15 mouse cellular contexts compared by ENCODE assay signal in genomic region chr12:70776683-70777082, GRCm38 (mm10). TPM values are rescaled to one million over a fixed set of nuclear protein-coding genes. Genes with fewer than 3 reads are reported as not detected.
A peak's percentile ranks its signal among the peaks of the same experiment; 100 is the strongest.
DNase-seq lines count a peak whose midpoint lies in the region; ATAC-seq lines count a peak whose summit lies in the region.
"Had no signal": no experiment of that assay in that cellular context is flagged by ENCODE, and none has a peak within 500 bp of the region (broad histone marks: within the 10 kb centered on the region; RNA-seq: fewer than 3 reads in every experiment).

No protein-coding gene starts in this region.

- intact Hi-C loops in heart, postnatal 36 days (cut with DNase I) = no loop called here
- intact Hi-C loops in left cerebral cortex, postnatal 36 days (cut with DNase I) = loop anchor here (2.0 kb wide), 1 partner anchor 48 kb away; the partner anchor contains the start of gene Frmd6

- H3K4me2 ChIP-seq in embryonic facial prominence, embryonic 12.5 days (replicated peaks) = no peak overlapping the region
- H3K4me2 ChIP-seq in heart, embryonic 15.5 days = no peak overlapping the region
- H3K4me2 ChIP-seq: embryonic facial prominence, embryonic 15.5 days; liver, embryonic 11.5 days; midbrain, embryonic 15.5 days; neural tube, embryonic 13.5 days had no signal

- no peaks in the 10 kb centered on the region for H3K27me3 ChIP-seq in embryonic facial prominence, embryonic 12.5 days
- no peaks in the 10 kb centered on the region for H3K27me3 ChIP-seq in embryonic facial prominence, embryonic 10.5 days (replicated peaks; ENCODE audit: low read depth, poor library complexity, severe bottlenecking)
- H3K27me3 ChIP-seq in heart, embryonic 15.5 days = no peaks in the 10 kb centered on the region
- H3K27me3 ChIP-seq: embryonic facial prominence, embryonic 15.5 days; midbrain, embryonic 15.5 days; neural tube, embryonic 13.5 days had no signal

- H3K4me1 ChIP-seq in embryonic facial prominence, embryonic 12.5 days = peaks cover 8% of the 10 kb centered on the region
- H3K4me1 ChIP-seq in embryonic facial prominence, embryonic 10.5 days = peaks cover 15% of the 10 kb centered on the region
- H3K4me1 ChIP-seq in heart, embryonic 15.5 days (replicated peaks) = peaks cover 29% of the 10 kb centered on the region
- H3K4me1 ChIP-seq: embryonic facial prominence, embryonic 15.5 days; neural tube, embryonic 13.5 days had no signal

- H3K36me3 ChIP-seq in embryonic facial prominence, embryonic 12.5 days = no peaks in the 10 kb centered on the region
- H3K36me3 ChIP-seq in embryonic facial prominence, embryonic 10.5 days (replicated peaks) = no peaks in the 10 kb centered on the region
- H3K36me3 ChIP-seq in heart, embryonic 15.5 days = no peaks in the 10 kb centered on the region
- H3K36me3 ChIP-seq: embryonic facial prominence, embryonic 15.5 days; midbrain, embryonic 15.5 days; neural tube, embryonic 13.5 days had no signal

- WGBS in embryonic facial prominence, embryonic 12.5 days = 69% methylated on average over 12 of the region's 12 CpGs
- WGBS in embryonic facial prominence, embryonic 10.5 days = 83% methylated on average over 12 of the region's 12 CpGs
- WGBS in heart, embryonic 15.5 days = 54% methylated on average over 12 of the region's 12 CpGs

- no peak for ATAC-seq in embryonic facial prominence, embryonic 12.5 days (ENCODE audit: insufficient number of reproducible peaks, insufficient read depth, low FRiP score, low TSS enrichment)
- ATAC-seq in heart, embryonic 15.5 days (replicated peaks; ENCODE audit: insufficient number of reproducible peaks, insufficient read depth, low FRiP score, low read depth) = no peak
- ATAC-seq: midbrain, embryonic 15.5 days had no signal

- H3K27ac ChIP-seq in embryonic facial prominence, embryonic 12.5 days = peak overlapping the region; percentile 12; the same call in 1 of the 2 replicates
- no peak overlapping the region for H3K27ac ChIP-seq in embryonic facial prominence, embryonic 10.5 days (replicated peaks)
- 0 out of 2 replicates have a peak overlapping the region, but pooled peaks have one; percentile 19 for H3K27ac ChIP-seq in heart, embryonic 15.5 days
- H3K27ac ChIP-seq: embryonic facial prominence, embryonic 15.5 days; neural tube, embryonic 13.5 days had no signal

- H3K9ac ChIP-seq in embryonic facial prominence, embryonic 12.5 days = no peak overlapping the region
- no peak overlapping the region for H3K9ac ChIP-seq in heart, embryonic 15.5 days
- H3K9ac ChIP-seq: embryonic facial prominence, embryonic 15.5 days; midbrain, embryonic 15.5 days; neural tube, embryonic 13.5 days had no signal

- no peaks in the 10 kb centered on the region for H3K9me3 ChIP-seq in embryonic facial prominence, embryonic 12.5 days
- H3K9me3 ChIP-seq in embryonic facial prominence, embryonic 10.5 days = no peaks in the 10 kb centered on the region
- no peaks in the 10 kb centered on the region for H3K9me3 ChIP-seq in heart, embryonic 15.5 days (replicated peaks)
- H3K9me3 ChIP-seq: embryonic facial prominence, embryonic 15.5 days; midbrain, embryonic 15.5 days; neural tube, embryonic 13.5 days had no signal

- DNase-seq in embryonic facial prominence, embryonic 10.5 days (ENCODE audit: low spot score) = no peak
- DNase-seq in heart, postnatal 36 days = no peak
- DNase-seq in left cerebral cortex, adult 18-20 months (ENCODE audit: low spot score in 2 of 2) = peak; percentile 31 to 36
- DNase-seq in left cerebral cortex, postnatal 36 days (ENCODE audit: low spot score in 2 of 2) = no peak
- DNase-seq in right cerebral cortex, postnatal 14 days = peak; percentile 41
- no peak for DNase-seq in right cerebral cortex, postnatal 36 days (ENCODE audit: low spot score in 2 of 2)
- DNase-seq: adrenal gland, postnatal 10 days; kidney, adult 11 months; thymus, postnatal 36 days had no signal

- no peak overlapping the region for H3K4me3 ChIP-seq in embryonic facial prominence, embryonic 12.5 days
- no peak overlapping the region for H3K4me3 ChIP-seq in embryonic facial prominence, embryonic 10.5 days
- no peak overlapping the region for H3K4me3 ChIP-seq in heart, embryonic 15.5 days
- H3K4me3 ChIP-seq: embryonic facial prominence, embryonic 15.5 days; midbrain, embryonic 15.5 days; neural tube, embryonic 13.5 days had no signal

RNA-seq across cellular contexts. Expression of gene Frmd6, which starts 48.6 kb away (rescaled TPM):
- polyA plus RNA-seq in embryonic facial prominence, embryonic 12.5 days (2016; fragmentation: Nextera tagmentation; extraction: Ambion mirVana) = 74.5 and 81.3 TPM in 2 replicates
- 45.1 and 54.5 TPM in 2 replicates for polyA plus RNA-seq in embryonic facial prominence, embryonic 10.5 days (2016; fragmentation: Nextera tagmentation; extraction: Ambion mirVana)
- 23.0 and 26.0 TPM in 2 replicates for polyA plus RNA-seq in heart, embryonic 15.5 days (2015; fragmentation: Nextera tagmentation; extraction: Ambion mirVana)
- total RNA-seq in heart, postnatal 36 days (2021) = 10 to 100 TPM; 33.4 to 39.1 TPM
- 10 to 100 TPM; 54.6 to 58.1 TPM for total RNA-seq in left cerebral cortex, adult 18-20 months (2021)
- 10 to 100 TPM; 37.5 to 42.7 TPM for total RNA-seq in left cerebral cortex, postnatal 36 days (2021)

Comparison
In these comparisons a context has a peak if more than half of its experiments do, and no peak if none do; other contexts are left out.
1. DNase-seq: peak in left cerebral cortex, adult 18-20 months (2 of 2) and right cerebral cortex, postnatal 14 days (single experiment); none in embryonic facial prominence, embryonic 10.5 days (single experiment), heart, postnatal 36 days (0 of 2), left cerebral cortex, postnatal 36 days (0 of 2) and right cerebral cortex, postnatal 36 days (0 of 2).